Mouse (Mus musculus) erythroblast, embryonic 14.5 days (primary cell): ENCODE data around the gene Tmem121.

Experiments
- GATA1 ChIP-seq: IDR thresholded peaks from 2 replicates; pipeline ENCODE4 v1.6.1; 2012; ENCODE audit warnings: low read length, inconsistent platforms, mixed read lengths
- TAL1 ChIP-seq: IDR thresholded peaks from 3 replicates; pipeline ENCODE4 v1.6.1; 2012; ENCODE audit warnings: low read length, inconsistent platforms, mixed read lengths

DNA sequence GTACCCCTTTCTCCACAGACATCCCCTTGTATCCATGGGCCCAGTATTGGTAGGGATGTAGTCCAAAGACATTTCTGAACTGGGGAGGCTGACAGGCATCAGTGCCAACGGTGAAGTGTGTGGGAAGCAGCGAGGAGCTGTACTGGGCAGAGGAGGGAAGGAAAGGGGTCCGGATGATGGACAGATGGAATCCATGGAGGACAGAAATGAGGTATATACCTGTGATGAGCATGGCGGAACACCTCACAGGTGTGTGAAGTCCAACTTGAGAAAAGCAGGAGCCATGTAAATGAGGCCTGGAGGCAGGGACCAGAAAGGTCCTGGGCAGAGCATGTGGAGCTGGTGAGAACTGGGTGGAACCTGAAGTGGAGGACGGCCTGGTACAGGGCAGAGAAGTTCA lies 40.1 kb upstream of the Tmem121 start:
- no peak for TF ChIP-seq TAL1
- TF ChIP-seq GATA1: no peak
